Mouse (Mus musculus): ENCODE data around the gene Naxd.

DNA sequence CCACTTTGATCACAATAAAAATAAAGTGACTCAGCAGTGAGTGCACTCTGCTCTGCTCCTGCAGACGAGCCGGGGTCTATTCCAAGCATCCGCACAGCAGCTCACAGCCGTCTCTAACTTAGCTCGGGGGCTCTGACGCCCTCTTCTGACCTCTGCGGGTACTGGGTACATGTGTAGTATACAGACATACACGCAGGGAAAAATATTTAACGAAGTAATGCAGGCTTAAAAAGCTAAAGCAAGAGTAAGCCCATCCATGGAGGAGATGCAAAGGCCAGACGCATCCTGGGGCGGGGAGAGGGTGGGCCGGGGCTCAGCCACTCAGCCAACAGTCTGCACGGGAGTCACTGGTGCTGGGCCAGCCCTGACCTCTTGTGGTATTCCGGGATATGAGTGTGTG is 8.8 kb downstream of the Naxd start:
- TF ChIP-seq CTCF (IDR thresholded peaks at IDR 0.05; ENCODE audit: borderline replicate concordance, insufficient read depth, low read depth, low read length): no peak
- TF ChIP-seq POLR2A (IDR thresholded peaks at IDR 0.05; ENCODE audit: borderline replicate concordance, insufficient read depth, low read length): no peak
